Mouse (Mus musculus) MEL (cell line): Measurements from ENCODE around the gene Scap. TPM values are rescaled to one million over a fixed set of nuclear protein-coding genes. Genes with fewer than 3 reads are reported as not detected.
"Not testable (repeated sequence)": the region's sequence is repeated elsewhere in the genome, so short reads cannot be mapped to it uniquely, and the experiment has no call there.

Source experiments
- DNase-seq: peaks from one replicate; pipeline ENCODE4 v3.0.0; 2011; ENCODE audit warnings: low read depth, low spot score
- H3K27ac ChIP-seq: 2 replicates; pipeline ENCODE4 v1.5.1; 2012; ENCODE audit warnings: low read depth, mild to moderate bottlenecking, control low read depth, low read length, moderate library complexity; ENCODE audit not compliant: control insufficient read depth
- H3K27me3 ChIP-seq, 2 experiments: fragments of 150-350 bp in 1 of 2; sonication (generic) in 1 of 2; 2 replicates each; pipeline ENCODE4 v1.6.1; 2012; ENCODE audit warnings: low read length in 2 of 2, mild to moderate bottlenecking in 2 of 2, improper control_type of control experiment in 1 of 2, moderate library complexity in 1 of 2; ENCODE audit not compliant: insufficient read depth in 2 of 2, control insufficient read depth in 1 of 2
- H3K36me3 ChIP-seq, 2 experiments: 2 replicates each; pipeline ENCODE4 v1.6.1; 2012 to 2014; ENCODE audit warnings: low read length in 2 of 2, improper control_type of control experiment in 1 of 2, inconsistent platforms in 1 of 2, mild to moderate bottlenecking in 1 of 2; ENCODE audit not compliant: insufficient read depth in 2 of 2, control insufficient read depth in 1 of 2
- H3K4me1 ChIP-seq, 2 experiments: fragments of 150-350 bp in 1 of 2; sonication (generic) in 1 of 2; 2 replicates each; pipeline ENCODE4 v1.6.1; 2012; ENCODE audit warnings: low read length in 2 of 2, improper control_type of control experiment in 1 of 2, mild to moderate bottlenecking in 1 of 2; ENCODE audit not compliant: insufficient read depth in 2 of 2, control insufficient read depth in 1 of 2
- H3K4me3 ChIP-seq, 2 experiments: fragments of 150-350 bp in 1 of 2; sonication (generic) in 1 of 2; 2 replicates each; pipeline ENCODE4 v1.5.1; 2012; ENCODE audit warnings: low read depth in 2 of 2, low read length in 2 of 2, mild to moderate bottlenecking in 2 of 2, moderate library complexity in 2 of 2, control low read depth in 1 of 2, improper control_type of control experiment in 1 of 2; ENCODE audit not compliant: control insufficient read depth in 1 of 2, insufficient read depth in 1 of 2
- H3K79me2 ChIP-seq: 2 replicates; pipeline ENCODE4 v1.6.1; 2012; ENCODE audit warnings: mild to moderate bottlenecking, low read length, moderate library complexity; ENCODE audit not compliant: control insufficient read depth, poor library complexity, insufficient read depth
- H3K9ac ChIP-seq: 2 replicates; pipeline ENCODE4 v1.6.1; 2012; ENCODE audit warnings: low read depth, mild to moderate bottlenecking, control low read depth, low read length, moderate library complexity; ENCODE audit not compliant: control insufficient read depth, poor library complexity, severe bottlenecking
- H3K9me3 ChIP-seq: fragments of 150-350 bp; sonication (generic); replicated peaks from 2 replicates; pipeline ENCODE4 v1.6.1; 2012; ENCODE audit warnings: mild to moderate bottlenecking, low read length, improper control_type of control experiment, moderate library complexity; ENCODE audit not compliant: insufficient read depth
- BHLHE40 ChIP-seq: IDR thresholded peaks from 2 replicates; pipeline ENCODE4 v1.6.1; 2012; ENCODE audit warnings: low read depth, mild to moderate bottlenecking, inconsistent platforms, low read length, improper control_type of control experiment, borderline replicate concordance
- ELF1 ChIP-seq: IDR thresholded peaks from 2 replicates; pipeline ENCODE4 v1.6.1; 2014; ENCODE audit warnings: low read depth, mild to moderate bottlenecking, inconsistent platforms, low read length, improper control_type of control experiment, moderate library complexity
- POLR2A ChIP-seq, 2 experiments: IDR thresholded peaks; 2 replicates each; pipeline ENCODE4 v1.6.1; 2011 to 2012; ENCODE audit warnings: low read length in 2 of 2, mild to moderate bottlenecking in 2 of 2, control low read depth in 1 of 2, improper control_type of control experiment in 1 of 2, low read depth in 1 of 2, moderate library complexity in 1 of 2; ENCODE audit not compliant: control insufficient read depth in 1 of 2, insufficient read depth in 1 of 2, poor library complexity in 1 of 2
- RAD21 ChIP-seq: IDR thresholded peaks from 2 replicates; pipeline ENCODE4 v1.6.1; 2011; ENCODE audit warnings: mild to moderate bottlenecking, low read depth, low read length, improper control_type of control experiment
- SIN3A ChIP-seq: IDR thresholded peaks from 2 replicates; pipeline ENCODE4 v1.6.1; 2012; ENCODE audit warnings: low read length, improper control_type of control experiment, inconsistent platforms
- TBP ChIP-seq: IDR thresholded peaks from 2 replicates; pipeline ENCODE4 v1.8.0; 2011; ENCODE audit warnings: low read depth, low read length, improper control_type of control experiment
- ZC3H11A ChIP-seq: IDR thresholded peaks from 2 replicates; pipeline ENCODE4 v1.6.1; 2012; ENCODE audit warnings: low read depth, mild to moderate bottlenecking, inconsistent platforms, low read length, improper control_type of control experiment
- ZKSCAN1 ChIP-seq: IDR thresholded peaks from 2 replicates; pipeline ENCODE4 v1.6.1; 2012; ENCODE audit warnings: low read depth, mild to moderate bottlenecking, inconsistent platforms, low read length, improper control_type of control experiment, moderate library complexity
- polyA plus RNA-seq, 2 experiments: library from polyadenylated mRNA; stranded (reverse) in 1 of 2; unstranded in 1 of 2; fragments of >175 nt in 1 of 2; fragments of >200 nt in 1 of 2; gene quantifications; 2 replicates each; pipeline versions ENCODE4 v1.2.1 to v1.2.4; 2012; ENCODE audit warnings: low replicate concordance in 2 of 2, low read depth in 1 of 2; ENCODE audit not compliant: insufficient read length in 2 of 2, insufficient read depth in 1 of 2, missing spikeins in 1 of 2
- total RNA-seq: library from RNA; depleted of rRNA; stranded (reverse); fragments of 300-350 nt; gene quantifications from 2 replicates; pipeline ENCODE4 v1.2.3, GENCODE M21; 2012

The Scap gene
- total and polyA plus RNA-seq, 3 experiments: 59.4 to 88.8 TPM; not detected in 1

GRCm38 (mm10) chr9:110328946-110329630, 4.0 kb upstream of the Scap start (continued):
- TF ChIP-seq ELF1 (no peak), ZKSCAN1 (no peak)

DNA sequence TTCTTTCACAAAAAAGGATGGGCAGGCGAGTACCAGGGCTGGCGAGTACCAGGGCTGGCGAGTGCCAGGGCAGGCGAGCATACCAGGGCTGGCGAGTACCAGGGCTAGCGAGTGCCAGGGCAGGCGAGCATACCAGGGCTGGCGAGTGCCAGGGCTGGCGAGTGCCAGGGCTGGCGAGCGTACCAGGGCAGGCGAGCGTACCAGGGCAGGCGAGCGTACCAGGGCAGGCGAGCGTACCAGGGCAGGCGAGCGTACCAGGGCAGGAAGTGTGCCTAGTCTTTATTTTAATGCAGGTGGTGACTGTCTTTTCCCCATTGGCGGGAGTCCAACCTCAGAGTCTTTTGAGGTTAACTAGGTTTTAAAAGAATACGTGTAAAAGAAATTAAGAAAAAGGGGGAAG, 3.4 kb upstream of the Scap start:
- Histone ChIP-seq H3K27ac (peak overlapping the region; percentile 46), H3K79me2 (peaks cover 12% of the 10 kb centered on the region), H3K9me3 (no peaks in the 10 kb centered on the region), H3K4me3 (peak overlapping the region; percentile 59 to 96), H3K27me3 (no peaks in the 10 kb centered on the region), H3K4me1 (peaks cover 12 to 24% of the 10 kb centered on the region in 2 experiments), H3K36me3 (peaks cover 0 to 16% of the 10 kb centered on the region in 2 experiments; a peak in 2 of 4 replicates)
- peak; percentile 71 for DNase-seq
- TF ChIP-seq RAD21: no peak
- no peak for TF ChIP-seq ZC3H11A
- TF ChIP-seq, all 39 proteins: peak for 0
- peak overlapping the region; percentile 50 for H3K9ac ChIP-seq

GRCm38 (mm10) chr9:110330341-110330740, 2.7 kb upstream of the Scap start:
- Histone ChIP-seq H3K79me2 (peaks cover 18% of the 10 kb centered on the region), H3K4me1 (peaks cover 15 to 27% of the 10 kb centered on the region in 2 experiments), H3K27me3 (no peaks in the 10 kb centered on the region), H3K9me3 (no peaks in the 10 kb centered on the region), H3K27ac (peak overlapping the region; percentile 68), H3K36me3 (peaks cover 0 to 19% of the 10 kb centered on the region in 2 experiments; a peak in 2 of 4 replicates), H3K9ac (peak overlapping the region; percentile 50)
- TF ChIP-seq BHLHE40 (no peak), SIN3A (peak; percentile 12; the same call in 1 of the 2 replicates), POLR2A (IDR thresholded peaks at IDR 0.05; ENCODE audit: control insufficient read depth in 1 of 2, insufficient read depth in 1 of 2, low read depth in 1 of 2, low read length in 2 of 2, poor library complexity in 1 of 2) (peak in 1 of 2 experiments; percentile 51; a peak in 2 of 4 replicates)
- TF ChIP-seq, all 39 proteins: peak for 2
- peak; percentile 80 for DNase-seq
- peak overlapping the region; percentile 59 to 96 for H3K4me3 ChIP-seq

DNA sequence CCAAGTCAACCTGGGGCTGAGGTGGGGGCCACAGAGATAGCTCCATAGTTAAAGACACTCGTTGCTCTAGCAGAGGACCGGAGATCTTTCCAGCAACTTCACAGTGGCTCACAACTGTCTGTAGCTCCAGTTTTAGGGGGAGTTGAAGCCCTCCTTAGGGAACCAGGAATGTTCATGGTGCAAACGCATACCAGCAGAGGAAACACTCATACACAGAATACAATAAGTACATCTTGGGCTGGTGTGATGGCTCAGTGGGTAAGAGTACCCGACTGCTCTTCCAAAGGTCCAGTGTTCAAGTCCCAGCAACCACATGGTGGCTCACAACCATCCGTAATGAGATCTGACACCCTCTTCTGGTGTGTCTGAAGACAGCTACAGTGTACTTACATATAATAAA, 2.2 kb upstream of the Scap start:
- Histone ChIP-seq H3K27ac (peak overlapping the region; percentile 68), H3K9ac (peak overlapping the region; percentile 50)
- DNase-seq: peak; percentile 46
- peak; percentile 93 for TF ChIP-seq TBP
- TF ChIP-seq, all 39 proteins: peak for 1; not testable (repeated sequence) for 38
- H3K4me3 ChIP-seq: peak overlapping the region; percentile 59 to 96
- not testable (repeated sequence) for H3K27me3 ChIP-seq, H3K9me3 ChIP-seq
- peaks cover 20% of the 10 kb centered on the region for H3K79me2 ChIP-seq
- peaks cover 15 to 27% of the 10 kb centered on the region in 2 experiments for H3K4me1 ChIP-seq
- H3K36me3 ChIP-seq: peaks cover 0 to 23% of the 10 kb centered on the region in 2 experiments; a peak in 2 of 4 replicates
